8 mouse cellular contexts compared by ENCODE assay signal in genomic region chr19:6076564-6077393, GRCm38 (mm10). TPM values are rescaled to one million over a fixed set of nuclear protein-coding genes. Genes with fewer than 3 reads are reported as not detected.
DNase-seq lines count a peak whose midpoint lies in the region; ATAC-seq and TF ChIP-seq lines count a peak whose summit lies in the region.

Vps51 (minus strand) TSS chr19:6077231.

- TF ChIP-seq CTCF in Patski (IDR thresholded peaks at IDR 0.05): no peak

- H3K9me3 ChIP-seq in hindbrain, embryonic 11.5 days (ENCODE audit: control insufficient read depth, low read length): no peaks in the 10 kb centered on the region

- 1% methylated on average over 33 of the region's 33 CpGs for WGBS in hindbrain, embryonic 11.5 days

- POLR2A ChIA-PET in Patski (lab: Charles Lee): interaction anchor here (1.1 to 1.8 kb wide), 3 partner anchors 9 to 41 kb away, joined by 3 to 6 read pairs (median 4); partner anchors contain the start of gene Sac3d1

- H3K27me3 ChIP-seq in Patski: no peaks in the 10 kb centered on the region
- H3K27me3 ChIP-seq in hindbrain, embryonic 11.5 days (ENCODE audit: control insufficient read depth, insufficient read depth, low read length): no peaks in the 10 kb centered on the region

- in situ Hi-C loops in Patski (cut with MboI; ENCODE audit: low pct_unique_long_range_greater_than_20kb): no loop called here

- CTCF ChIA-PET in Patski (lab: Charles Lee): interaction anchor here (3.9 kb wide), 1 partner anchor 9 kb away, joined by 27 read pairs; the partner anchor contains the start of gene Tm7sf2

- no peak for DNase-seq in Patski (ENCODE audit: low read depth, low spot score)
- DNase-seq in cerebellum, postnatal 10 days: peak; percentile 86 to 90
- peak; percentile 75 to 82 for DNase-seq in frontal cortex, postnatal 10 days (ENCODE audit: low spot score in 2 of 2)
- peak; percentile 88 for DNase-seq in hindbrain, embryonic 11.5 days (ENCODE audit: low spot score)
- peak; percentile 85 to 87 for DNase-seq in layer of hippocampus, postnatal 10 days (ENCODE audit: low spot score in 2 of 2)
- peak; percentile 94 for DNase-seq in lung, postnatal 10 days
- peak; percentile 80 for DNase-seq in ovary, postnatal 14 days (ENCODE audit: low spot score)
- DNase-seq in thymus, postnatal 10 days (ENCODE audit: low spot score in 2 of 2): peak; percentile 79 to 81

- peak within 1 kb of the TSS; percentile 48 for H3K4me3 ChIP-seq in hindbrain, embryonic 11.5 days (ENCODE audit: low read depth, low read length)

- H3K36me3 ChIP-seq in hindbrain, embryonic 11.5 days (ENCODE audit: control insufficient read depth, insufficient read depth, low read length): no peaks in the 10 kb centered on the region

- H3K4me2 ChIP-seq in hindbrain, embryonic 11.5 days (replicated peaks; ENCODE audit: low read depth, low read length): peak within 1 kb of the TSS; percentile 83

- peak; percentile 63 for ATAC-seq in Patski
- ATAC-seq in hindbrain, embryonic 11.5 days (ENCODE audit: low FRiP score): peak; percentile 80

- peaks cover 5% of the 10 kb centered on the region; the same call in 1 of the 2 replicates for H3K4me1 ChIP-seq in hindbrain, embryonic 11.5 days (replicated peaks; ENCODE audit: control insufficient read depth, insufficient read depth, low read length)

- H3K9ac ChIP-seq in hindbrain, embryonic 11.5 days (ENCODE audit: low read depth, low read length): peak within 1 kb of the TSS; percentile 60

- H3K27ac ChIP-seq in hindbrain, embryonic 11.5 days (ENCODE audit: low read depth, low read length): peak within 1 kb of the TSS; percentile 60; the same call in 1 of the 2 replicates

RNA-seq across cellular contexts. Expression of gene Vps51, which starts in this region (rescaled TPM):
- polyA plus RNA-seq in Patski (2021): 63.3 TPM
- 47.4 and 49.7 TPM in 2 replicates for polyA plus RNA-seq in hindbrain, embryonic 11.5 days (2014; fragmentation: Nextera tagmentation; extraction: Ambion mirVana)
- 10 to 100 TPM; 82.0 to 92.0 TPM for total RNA-seq in layer of hippocampus, postnatal 10 days (2021)
